Mouse (Mus musculus) ES-Bruce4 (cell line): ENCODE data around the gene Tenm2. TPM values are rescaled to one million over a fixed set of nuclear protein-coding genes. Genes with fewer than 3 reads are reported as not detected.

Source experiments
- H3K27ac ChIP-seq: 2 replicates; pipeline ENCODE4 v1.5.1; 2012; ENCODE audit warnings: low read length, inconsistent platforms; ENCODE audit not compliant: insufficient read depth
- H3K27me3 ChIP-seq: 2 replicates; pipeline ENCODE4 v1.6.1; 2012; ENCODE audit warnings: mild to moderate bottlenecking, low read length, inconsistent platforms; ENCODE audit not compliant: control insufficient read depth, poor library complexity, insufficient read depth, severe bottlenecking
- H3K36me3 ChIP-seq: 2 replicates; pipeline ENCODE4 v1.6.1; 2012; ENCODE audit warnings: inconsistent platforms, mild to moderate bottlenecking, low read length, moderate library complexity; ENCODE audit not compliant: control insufficient read depth, poor library complexity, insufficient read depth, severe bottlenecking
- H3K4me1 ChIP-seq: one replicate; pipeline ENCODE4 v1.8.1; 2011; ENCODE audit warnings: low read length; ENCODE audit not compliant: control insufficient read depth, insufficient read depth
- H3K4me3 ChIP-seq: 2 replicates; pipeline ENCODE4 v1.5.1; 2011; ENCODE audit warnings: low read depth, mild to moderate bottlenecking, low read length
- H3K9ac ChIP-seq: 2 replicates; pipeline ENCODE4 v1.6.1; 2012; ENCODE audit warnings: low read depth, mild to moderate bottlenecking, inconsistent platforms; ENCODE audit not compliant: poor library complexity, severe bottlenecking
- H3K9me3 ChIP-seq: replicated peaks from 2 replicates; pipeline ENCODE4 v1.6.1; 2012; ENCODE audit warnings: mild to moderate bottlenecking, low read length, inconsistent platforms; ENCODE audit not compliant: control insufficient read depth, poor library complexity, insufficient read depth, severe bottlenecking
- CTCF ChIP-seq: IDR thresholded peaks from one replicate; pipeline ENCODE4 v1.8.1; 2011; ENCODE audit warnings: low read depth, low read length
- EP300 ChIP-seq: IDR thresholded peaks from 2 replicates; pipeline ENCODE4 v1.6.1; 2011; ENCODE audit warnings: low read depth, low read length; ENCODE audit not compliant: insufficient read depth
- POLR2A ChIP-seq: IDR thresholded peaks from one replicate; pipeline ENCODE4 v1.8.1; 2011; ENCODE audit warnings: low read length; ENCODE audit not compliant: insufficient read depth
- polyA plus RNA-seq: library from polyadenylated mRNA; stranded (reverse); fragments of >200 nt; gene quantifications from 2 replicates; pipeline ENCODE4 v1.2.4, GENCODE M21; 2011; ENCODE audit warnings: low read depth; ENCODE audit not compliant: missing spikeins, insufficient read depth, insufficient read length

Gene Tenm2
- polyA plus RNA-seq, 1 experiment: not detected

GRCm38 (mm10) chr11:37076989-37077598, 158.7 kb downstream of the Tenm2 start:
- TF ChIP-seq EP300: no peak
- no peak for TF ChIP-seq CTCF
- no peak for TF ChIP-seq POLR2A
- Histone ChIP-seq H3K27me3 (no peaks in the 10 kb centered on the region), H3K36me3 (no peaks in the 10 kb centered on the region), H3K4me3 (no peak overlapping the region), H3K27ac (no peak overlapping the region), H3K9ac (no peak overlapping the region), H3K4me1 (no peaks in the 10 kb centered on the region), H3K9me3 (no peaks in the 10 kb centered on the region)

GRCm38 (mm10) chr11:37075349-37075748, 160.4 kb downstream of the Tenm2 start:
- Histone ChIP-seq H3K36me3 (no peaks in the 10 kb centered on the region), H3K9ac (no peak overlapping the region), H3K4me1 (no peaks in the 10 kb centered on the region), H3K4me3 (no peak overlapping the region), H3K27ac (no peak overlapping the region), H3K27me3 (no peaks in the 10 kb centered on the region), H3K9me3 (no peaks in the 10 kb centered on the region)
- TF ChIP-seq POLR2A (no peak), CTCF (no peak), EP300 (no peak)

DNA sequence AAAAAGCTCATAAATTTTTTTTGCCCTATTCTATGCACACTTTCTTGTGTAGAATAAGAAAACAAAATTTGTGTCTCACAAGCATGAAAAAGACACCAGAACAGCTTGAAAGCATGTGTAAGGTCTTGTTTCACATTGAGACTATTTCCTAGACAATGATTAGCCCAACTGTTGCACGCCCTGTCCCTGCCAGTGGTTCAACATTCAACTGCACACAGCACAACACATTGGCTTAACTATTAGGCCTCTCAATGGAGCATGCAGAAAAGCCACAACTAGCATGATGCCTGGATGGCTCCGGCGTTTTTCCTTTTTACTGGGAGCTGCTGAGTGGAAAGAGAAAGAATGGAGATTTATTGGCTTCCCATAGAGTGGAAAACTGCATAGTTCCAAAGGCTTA, 170.3 kb downstream of the Tenm2 start:
- H3K27ac ChIP-seq: no peak overlapping the region
- H3K27me3 ChIP-seq: no peaks in the 10 kb centered on the region
- H3K4me1 ChIP-seq: no peaks in the 10 kb centered on the region
- no peak overlapping the region for H3K4me3 ChIP-seq
- H3K9me3 ChIP-seq: no peaks in the 10 kb centered on the region
- no peaks in the 10 kb centered on the region for H3K36me3 ChIP-seq
- H3K9ac ChIP-seq: no peak overlapping the region
- TF ChIP-seq EP300 (no peak), POLR2A (no peak), CTCF (no peak)

DNA sequence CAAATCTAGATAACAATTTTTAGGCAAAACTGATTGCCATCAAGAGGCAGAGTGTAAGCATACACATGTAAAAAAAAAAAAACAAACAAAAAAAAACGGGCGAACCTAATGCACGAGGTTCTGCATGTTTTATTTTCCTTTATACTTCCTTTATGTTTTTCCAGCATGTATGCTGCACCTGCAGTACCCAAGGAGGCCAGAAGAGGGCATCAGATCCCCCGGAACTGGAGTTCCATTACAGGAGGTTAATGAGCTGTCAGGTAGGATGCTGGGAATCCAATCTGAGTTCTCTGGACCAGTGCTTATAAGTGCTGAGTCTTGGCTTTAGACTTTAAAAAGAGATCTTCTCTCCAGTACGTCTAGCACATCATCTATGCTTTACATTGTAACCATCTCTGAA, 189.1 kb downstream of the Tenm2 start:
- Histone ChIP-seq H3K4me1 (no peaks in the 10 kb centered on the region), H3K27ac (no peak overlapping the region), H3K9ac (no peak overlapping the region), H3K9me3 (no peaks in the 10 kb centered on the region), H3K36me3 (no peaks in the 10 kb centered on the region), H3K27me3 (no peaks in the 10 kb centered on the region), H3K4me3 (no peak overlapping the region)
- TF ChIP-seq EP300 (no peak), POLR2A (no peak), CTCF (peak; percentile 52)

DNA sequence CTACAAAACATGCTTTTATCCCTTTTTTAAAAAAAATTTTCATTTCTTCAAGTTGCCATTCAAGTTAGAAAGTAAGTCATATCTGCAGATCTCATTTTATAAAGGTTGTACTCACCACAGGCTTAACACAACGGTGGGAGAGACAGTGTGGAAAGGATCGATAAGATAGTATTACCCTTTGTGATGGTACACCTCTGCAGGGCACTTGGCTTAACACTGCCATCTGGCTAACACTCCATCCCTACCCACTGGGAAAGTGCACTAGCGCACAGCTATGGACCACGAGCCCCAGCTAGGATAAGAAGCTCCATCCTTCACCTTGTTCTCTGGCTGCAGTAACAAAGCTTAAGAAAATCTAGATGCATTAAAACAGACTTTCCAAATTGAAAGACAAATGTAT, 194.5 kb downstream of the Tenm2 start:
- Histone ChIP-seq H3K4me3 (no peak overlapping the region), H3K36me3 (no peaks in the 10 kb centered on the region), H3K4me1 (no peaks in the 10 kb centered on the region), H3K27me3 (no peaks in the 10 kb centered on the region; the same call in 1 of the 2 replicates), H3K27ac (no peak overlapping the region), H3K9me3 (no peaks in the 10 kb centered on the region), H3K9ac (no peak overlapping the region)
- no peak for TF ChIP-seq CTCF
- no peak for TF ChIP-seq POLR2A
- no peak for TF ChIP-seq EP300

- Histone ChIP-seq H3K27me3 (no peaks in the 10 kb centered on the region; the same call in 1 of the 2 replicates), H3K36me3 (no peaks in the 10 kb centered on the region), H3K4me1 (no peaks in the 10 kb centered on the region), H3K9me3 (no peaks in the 10 kb centered on the region), H3K4me3 (no peak overlapping the region), H3K27ac (no peak overlapping the region), H3K9ac (no peak overlapping the region)
- TF ChIP-seq POLR2A (no peak), CTCF (no peak), EP300 (no peak)
Observed at GRCm38 (mm10) chr11:37039283-37039682, 196.5 kb downstream of the Tenm2 start.
